Mouse (Mus musculus): ENCODE data around the gene Brsk1. TPM values are rescaled to one million over a fixed set of nuclear protein-coding genes. Genes with fewer than 3 reads are reported as not detected.
A peak's percentile ranks its signal among the peaks of the same experiment; 100 is the strongest.

The Brsk1 gene
- polyA plus RNA-seq (2015; fragmentation: Nextera tagmentation; extraction: Ambion mirVana), result 6.8 and 7.6 TPM in 2 replicates

DNA sequence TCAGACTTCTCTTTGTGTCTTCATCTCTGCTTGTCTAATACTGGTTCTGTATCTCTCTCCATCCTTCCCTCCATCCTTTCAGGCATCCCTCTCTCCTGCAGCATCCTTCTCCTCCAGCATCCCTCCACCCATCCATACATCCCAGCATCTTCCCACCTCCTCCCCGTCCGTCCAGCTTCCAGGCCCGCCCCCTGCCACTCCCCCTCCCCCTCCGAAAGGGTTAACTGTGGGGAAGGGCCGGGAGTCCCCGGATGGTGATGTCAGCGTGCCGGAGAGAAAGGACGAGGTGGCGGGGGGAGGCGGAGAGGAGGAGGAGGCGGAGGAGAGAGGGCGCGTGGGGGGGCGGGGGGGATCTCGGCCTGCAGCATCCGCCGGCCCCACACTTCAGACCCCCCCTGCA lies at the start of gene Brsk1:
Gene Brsk1, plus strand, starts transcription at position 218 of the 400 bp plus-strand sequence.
- Histone ChIP-seq H3K27ac (peak within 1 kb of the TSS; percentile 97), H3K4me3 (replicated peaks) (peak within 1 kb of the TSS; percentile 93), H3K27me3 (no peaks in the 10 kb centered on the region), H3K4me2 (replicated peaks) (peak within 1 kb of the TSS; percentile 76), H3K9ac (replicated peaks) (peak within 1 kb of the TSS; percentile 100), H3K36me3 (peaks cover 28% of the 10 kb centered on the region), H3K4me1 (replicated peaks) (peaks cover 21% of the 10 kb centered on the region), H3K9me3 (no peaks in the 10 kb centered on the region)
- ATAC-seq, result peak; percentile 85
- WGBS, result 0% methylated on average over 5 of the region's 18 CpGs

DNA sequence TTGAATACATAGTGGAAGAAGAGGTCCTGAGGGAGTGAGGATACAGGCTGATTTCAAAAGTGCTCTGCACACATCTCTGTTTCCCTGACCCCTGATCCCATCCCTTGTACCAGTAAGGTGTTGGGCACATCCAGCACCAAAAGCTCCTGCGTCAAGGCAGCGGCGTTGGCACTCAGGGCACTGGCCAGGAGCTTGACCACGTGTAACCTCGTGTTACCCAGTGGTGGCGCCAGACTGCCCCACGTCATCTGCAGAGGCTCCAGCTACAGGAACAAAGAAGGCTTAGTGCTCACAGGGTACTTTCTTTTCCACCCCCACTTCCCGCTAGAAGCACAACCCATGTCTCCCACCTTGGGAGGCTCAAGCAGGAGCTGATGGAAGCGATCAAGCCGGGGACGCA lies 49.2 kb upstream of the Brsk1 start:
- no peak for ATAC-seq
- Histone ChIP-seq H3K36me3 (peaks cover 94% of the 10 kb centered on the region), H3K4me3 (replicated peaks) (no peak overlapping the region), H3K9me3 (no peaks in the 10 kb centered on the region), H3K4me2 (replicated peaks) (no peak overlapping the region), H3K27me3 (no peaks in the 10 kb centered on the region), H3K9ac (replicated peaks) (no peak overlapping the region), H3K4me1 (replicated peaks) (no peaks in the 10 kb centered on the region), H3K27ac (no peak overlapping the region)
- WGBS, result 85% methylated on average over 11 of the region's 11 CpGs

DNA sequence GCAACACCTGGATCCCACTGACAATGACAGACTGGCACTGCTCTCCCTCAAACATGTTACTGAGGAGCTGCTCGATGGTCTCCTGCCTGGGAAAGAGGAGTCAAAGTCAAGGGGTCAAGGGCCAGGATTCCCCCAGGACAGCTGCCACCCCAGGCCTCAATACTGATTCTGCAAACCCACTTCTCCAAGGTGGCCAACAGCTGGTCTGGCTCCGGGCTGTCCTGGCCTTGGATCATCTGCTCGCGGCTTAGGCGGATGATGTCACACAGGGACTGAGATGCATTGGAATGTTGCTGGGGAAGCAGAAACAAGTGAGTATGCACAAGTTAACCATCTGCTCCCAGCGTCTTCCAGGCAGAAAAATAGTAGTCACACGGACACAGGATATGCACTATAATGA lies 48.4 kb upstream of the Brsk1 start:
- ATAC-seq, result no peak
- Histone ChIP-seq H3K9ac (replicated peaks) (no peak overlapping the region), H3K27me3 (no peaks in the 10 kb centered on the region), H3K4me3 (replicated peaks) (no peak overlapping the region), H3K9me3 (no peaks in the 10 kb centered on the region), H3K4me2 (replicated peaks) (no peak overlapping the region), H3K27ac (no peak overlapping the region), H3K36me3 (peaks cover 93% of the 10 kb centered on the region), H3K4me1 (replicated peaks) (no peaks in the 10 kb centered on the region)
- WGBS, result 94% methylated on average over 7 of the region's 7 CpGs

DNA sequence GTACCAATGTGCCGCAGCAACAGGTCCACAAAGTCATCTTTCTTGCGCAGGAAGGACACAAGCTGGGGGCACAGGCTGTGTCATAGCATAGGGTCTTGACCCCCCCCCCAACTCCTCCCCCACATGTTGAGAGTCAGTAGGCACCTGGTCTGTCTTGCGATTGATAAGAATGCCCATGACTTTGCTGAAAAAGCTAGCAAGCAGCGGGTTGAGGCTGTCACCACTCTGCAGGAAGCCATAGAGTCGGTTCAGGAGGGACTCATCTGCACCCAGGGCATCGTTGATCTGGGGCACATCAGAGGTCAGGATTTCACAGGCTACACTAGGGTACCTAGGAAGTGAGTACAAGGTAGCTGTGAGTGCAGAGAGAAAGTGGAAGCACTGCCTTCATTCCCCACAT lies 47.2 kb upstream of the Brsk1 start:
- Histone ChIP-seq H3K27me3 (no peaks in the 10 kb centered on the region), H3K27ac (no peak overlapping the region), H3K36me3 (peaks cover 83% of the 10 kb centered on the region), H3K4me1 (replicated peaks) (0 out of 2 replicates have a peak, but pooled peaks cover 4% of the 10 kb centered on the region), H3K9me3 (no peaks in the 10 kb centered on the region), H3K4me2 (replicated peaks) (no peak overlapping the region), H3K4me3 (replicated peaks) (no peak overlapping the region), H3K9ac (replicated peaks) (no peak overlapping the region)
- 98% methylated on average over 6 of the region's 6 CpGs for WGBS
- no peak for ATAC-seq

DNA sequence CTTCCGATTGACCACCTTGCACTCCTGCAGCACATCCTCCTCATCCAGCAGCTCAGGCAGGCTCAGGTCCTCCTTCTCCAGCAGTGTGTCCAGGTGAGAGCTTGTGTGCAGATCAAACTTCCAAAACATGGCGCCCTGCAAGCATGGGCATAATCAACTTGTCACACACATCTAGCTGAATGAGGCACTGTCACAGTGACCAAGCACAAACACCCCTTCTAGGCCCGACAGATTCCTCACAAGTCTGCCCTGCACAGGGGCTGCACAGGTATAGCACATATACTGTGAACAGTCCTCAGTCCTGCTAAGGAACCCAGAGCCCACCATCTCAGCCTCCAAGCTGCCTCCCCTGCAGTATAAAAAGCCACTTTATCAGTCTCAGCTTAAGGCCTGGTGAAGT lies 43.6 kb upstream of the Brsk1 start:
- Histone ChIP-seq H3K4me1 (replicated peaks) (peaks cover 10% of the 10 kb centered on the region; the same call in 1 of the 2 replicates), H3K27ac (no peak overlapping the region), H3K36me3 (peaks cover 54% of the 10 kb centered on the region), H3K9me3 (no peaks in the 10 kb centered on the region), H3K27me3 (no peaks in the 10 kb centered on the region), H3K4me2 (replicated peaks) (no peak overlapping the region), H3K4me3 (replicated peaks) (no peak overlapping the region), H3K9ac (replicated peaks) (no peak overlapping the region)
- 87% methylated on average over 3 of the region's 3 CpGs for WGBS
- no peak for ATAC-seq

DNA sequence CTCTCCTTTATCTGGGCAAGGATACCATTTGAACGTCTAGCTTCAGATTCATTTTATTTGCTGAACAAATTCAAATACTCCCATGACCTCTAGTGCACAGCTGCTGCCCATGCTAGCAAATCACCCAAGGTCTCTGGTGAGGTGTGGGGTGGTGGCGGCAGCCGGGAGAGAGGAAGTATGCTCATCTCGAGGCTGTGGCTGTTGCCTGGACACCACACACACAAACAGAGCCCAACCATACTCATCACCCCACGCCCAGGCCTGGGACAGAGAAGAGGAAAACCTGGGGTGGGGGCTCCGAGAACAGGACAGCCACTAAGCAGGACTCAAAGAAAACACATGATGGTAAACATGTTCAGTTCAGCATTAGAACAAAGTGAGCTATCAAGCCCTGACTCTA lies 43.1 kb upstream of the Brsk1 start:
- Histone ChIP-seq H3K4me3 (replicated peaks) (no peak overlapping the region), H3K27ac (no peak overlapping the region), H3K9me3 (no peaks in the 10 kb centered on the region), H3K9ac (replicated peaks) (peak overlapping the region; percentile 8; the same call in 1 of the 2 replicates), H3K4me1 (replicated peaks) (peaks cover 12% of the 10 kb centered on the region; the same call in 1 of the 2 replicates), H3K27me3 (no peaks in the 10 kb centered on the region), H3K4me2 (replicated peaks) (no peak overlapping the region), H3K36me3 (peaks cover 51% of the 10 kb centered on the region)
- WGBS, result 75% methylated on average over 6 of the region's 6 CpGs
- ATAC-seq, result no peak

DNA sequence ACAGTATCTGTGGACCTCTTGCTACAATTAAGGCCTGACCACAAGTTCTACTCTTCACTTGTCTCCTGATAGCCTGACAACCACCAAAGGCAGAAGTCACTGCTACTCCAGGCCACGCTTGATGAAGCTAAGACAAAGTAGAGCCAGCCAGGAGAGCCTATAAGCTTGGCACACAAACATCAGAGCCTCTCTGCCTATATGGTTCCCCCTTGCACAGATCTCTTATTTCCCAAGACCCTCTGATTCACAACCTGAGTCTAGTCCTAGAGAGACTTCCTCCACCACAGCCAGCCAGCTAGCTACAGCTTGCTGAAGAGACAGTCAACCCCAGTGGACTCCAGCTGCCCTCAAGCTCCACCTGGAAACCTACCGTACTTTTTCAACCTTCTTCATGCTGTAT lies 42.4 kb upstream of the Brsk1 start:
- Histone ChIP-seq H3K4me2 (replicated peaks) (no peak overlapping the region), H3K9ac (replicated peaks) (peak overlapping the region; percentile 8; the same call in 1 of the 2 replicates), H3K27me3 (no peaks in the 10 kb centered on the region), H3K4me3 (replicated peaks) (no peak overlapping the region), H3K4me1 (replicated peaks) (peaks cover 14% of the 10 kb centered on the region; the same call in 1 of the 2 replicates), H3K27ac (no peak overlapping the region), H3K36me3 (peaks cover 51% of the 10 kb centered on the region), H3K9me3 (no peaks in the 10 kb centered on the region)
- WGBS, result 88% methylated on average over 2 of the region's 2 CpGs
- no peak for ATAC-seq

DNA sequence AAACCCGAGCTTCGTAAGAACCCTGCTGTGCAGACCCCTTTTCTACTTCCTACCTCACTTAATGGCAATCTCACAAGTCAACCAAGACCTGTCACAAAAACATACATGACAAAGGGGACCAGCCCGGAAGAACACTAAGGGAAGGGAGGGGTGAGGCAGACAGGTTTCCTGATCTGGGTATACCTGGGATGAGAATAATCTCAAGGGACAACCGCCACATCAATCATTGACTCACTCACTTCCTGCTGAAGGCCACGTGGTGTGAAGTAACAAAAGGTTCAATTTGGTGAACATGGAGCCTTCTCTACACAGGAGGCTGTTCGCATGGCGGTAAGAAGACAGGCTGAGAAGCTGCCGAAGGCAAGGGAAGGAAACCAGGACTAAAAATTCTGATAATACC lies 38.8 kb upstream of the Brsk1 start:
- no peaks in the 10 kb centered on the region for H3K27me3 ChIP-seq
- WGBS, result 91% methylated on average over 8 of the region's 8 CpGs
- ATAC-seq, result no peak

DNA sequence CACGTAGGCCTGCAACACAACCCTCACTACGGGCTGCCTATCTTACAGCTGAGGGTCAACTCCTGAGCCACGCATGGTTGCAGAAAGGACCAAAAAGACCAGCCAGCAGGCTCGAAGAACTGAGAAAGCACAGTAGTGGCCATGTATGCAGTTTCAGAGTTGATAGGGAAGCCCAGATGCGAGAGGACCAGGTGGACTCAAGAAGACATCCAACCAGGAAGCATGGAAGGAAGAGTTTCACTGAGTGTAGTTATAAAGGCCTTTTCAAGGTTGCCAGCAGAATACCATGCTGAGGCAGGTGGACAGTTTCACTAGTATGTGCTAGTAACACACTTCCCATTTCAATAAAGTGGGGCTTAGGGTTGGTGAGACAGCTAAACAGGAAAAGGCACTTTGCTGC lies 37.7 kb upstream of the Brsk1 start:
- Histone ChIP-seq H3K36me3 (peaks cover 20% of the 10 kb centered on the region), H3K4me1 (replicated peaks) (peaks cover 48% of the 10 kb centered on the region), H3K4me2 (replicated peaks) (no peak overlapping the region), H3K27me3 (no peaks in the 10 kb centered on the region), H3K4me3 (replicated peaks) (no peak overlapping the region), H3K9me3 (no peaks in the 10 kb centered on the region), H3K9ac (replicated peaks) (no peak overlapping the region), H3K27ac (no peak overlapping the region)
- no peak for ATAC-seq
- WGBS, result 96% methylated on average over 5 of the region's 5 CpGs

More for the DNA sequence above, 38.8 kb upstream of the Brsk1 start:
- Histone ChIP-seq H3K4me2 (replicated peaks) (no peak overlapping the region), H3K9me3 (no peaks in the 10 kb centered on the region), H3K4me3 (replicated peaks) (no peak overlapping the region), H3K9ac (replicated peaks) (no peak overlapping the region), H3K27ac (no peak overlapping the region), H3K4me1 (replicated peaks) (peaks cover 40% of the 10 kb centered on the region), H3K36me3 (peaks cover 22% of the 10 kb centered on the region)

DNA sequence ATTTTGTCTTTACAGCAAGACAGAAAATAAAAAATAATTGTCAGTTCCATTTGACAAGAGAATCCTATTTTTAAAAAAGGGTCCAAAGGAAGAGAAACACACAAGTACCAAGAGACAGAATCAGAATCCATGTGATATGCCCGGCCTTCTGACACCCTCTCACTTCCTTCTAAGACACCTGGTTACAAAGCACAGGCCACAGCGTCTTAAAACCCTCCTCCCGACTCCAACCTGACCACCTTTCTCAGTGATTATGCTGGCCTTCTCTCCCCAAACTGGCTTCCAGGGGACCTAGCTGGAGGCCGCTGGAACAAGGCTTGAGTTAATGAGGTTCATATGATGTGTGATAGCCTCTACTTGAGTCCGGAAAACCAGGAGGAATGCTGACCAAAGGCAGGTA lies 37.1 kb upstream of the Brsk1 start:
- H3K4me2 ChIP-seq (replicated peaks), result no peak overlapping the region
- no peak for ATAC-seq
- H3K4me3 ChIP-seq (replicated peaks), result no peak overlapping the region
- H3K9ac ChIP-seq (replicated peaks), result no peak overlapping the region
- no peaks in the 10 kb centered on the region for H3K27me3 ChIP-seq
- peaks cover 52% of the 10 kb centered on the region for H3K4me1 ChIP-seq (replicated peaks)
- WGBS, result 89% methylated on average over 5 of the region's 5 CpGs
- H3K36me3 ChIP-seq, result peaks cover 20% of the 10 kb centered on the region
- no peak overlapping the region for H3K27ac ChIP-seq
- no peaks in the 10 kb centered on the region for H3K9me3 ChIP-seq

DNA sequence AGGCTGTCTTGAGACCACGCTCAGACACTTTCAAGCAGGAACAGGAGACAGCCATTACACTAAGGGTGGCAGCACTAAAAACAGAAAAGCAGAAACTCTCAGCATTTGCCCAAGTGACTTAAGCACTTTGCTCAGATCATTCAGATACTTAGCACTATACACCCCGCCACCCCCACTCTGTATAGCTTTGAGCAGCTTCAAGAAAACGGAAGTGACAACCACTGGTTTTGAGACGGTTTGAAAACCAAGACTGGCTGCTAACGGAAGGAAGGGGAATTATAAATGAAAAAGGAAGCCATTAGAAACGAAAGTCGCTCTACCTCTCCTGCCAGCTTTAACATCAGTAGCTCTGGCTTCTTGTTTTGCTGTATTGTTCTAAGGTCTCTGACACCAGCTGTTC lies 36.6 kb upstream of the Brsk1 start:
- Histone ChIP-seq H3K27me3 (no peaks in the 10 kb centered on the region), H3K36me3 (peaks cover 20% of the 10 kb centered on the region), H3K4me1 (replicated peaks) (peaks cover 52% of the 10 kb centered on the region), H3K4me3 (replicated peaks) (no peak overlapping the region), H3K9ac (replicated peaks) (no peak overlapping the region), H3K27ac (no peak overlapping the region), H3K4me2 (replicated peaks) (no peak overlapping the region), H3K9me3 (no peaks in the 10 kb centered on the region)
- ATAC-seq, result no peak
- 90% methylated on average over 7 of the region's 7 CpGs for WGBS

DNA sequence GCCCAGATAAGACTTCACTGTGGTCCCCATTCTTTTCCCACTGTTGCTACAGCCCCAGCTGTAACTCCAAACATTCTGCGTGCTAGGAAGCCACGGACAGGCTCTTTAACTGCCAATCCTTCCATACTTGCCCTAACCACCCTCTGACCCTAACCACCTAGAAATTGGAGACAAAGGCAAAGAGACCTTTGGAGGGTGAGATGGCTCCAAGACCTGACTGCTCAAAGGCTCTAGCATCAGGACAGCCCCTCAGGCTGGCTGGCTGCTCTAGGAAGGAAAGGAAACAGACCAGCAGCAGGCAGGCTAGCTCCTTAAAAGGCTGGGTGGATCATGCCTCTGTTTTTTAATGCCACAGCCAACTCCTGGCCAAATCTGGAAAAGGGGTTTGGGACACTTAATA lies 36.2 kb upstream of the Brsk1 start:
- H3K27me3 ChIP-seq, result no peaks in the 10 kb centered on the region
- 91% methylated on average over 2 of the region's 2 CpGs for whole genome bisulfite sequencing
- H3K4me2 ChIP-seq (replicated peaks), result no peak overlapping the region
- peaks cover 20% of the 10 kb centered on the region for H3K36me3 ChIP-seq
- H3K9ac ChIP-seq (replicated peaks), result no peak overlapping the region
- H3K9me3 ChIP-seq, result no peaks in the 10 kb centered on the region
- H3K4me1 ChIP-seq (replicated peaks), result peaks cover 52% of the 10 kb centered on the region
- no peak overlapping the region for H3K4me3 ChIP-seq (replicated peaks)
- no peak overlapping the region for H3K27ac ChIP-seq
- ATAC-seq, result no peak

DNA sequence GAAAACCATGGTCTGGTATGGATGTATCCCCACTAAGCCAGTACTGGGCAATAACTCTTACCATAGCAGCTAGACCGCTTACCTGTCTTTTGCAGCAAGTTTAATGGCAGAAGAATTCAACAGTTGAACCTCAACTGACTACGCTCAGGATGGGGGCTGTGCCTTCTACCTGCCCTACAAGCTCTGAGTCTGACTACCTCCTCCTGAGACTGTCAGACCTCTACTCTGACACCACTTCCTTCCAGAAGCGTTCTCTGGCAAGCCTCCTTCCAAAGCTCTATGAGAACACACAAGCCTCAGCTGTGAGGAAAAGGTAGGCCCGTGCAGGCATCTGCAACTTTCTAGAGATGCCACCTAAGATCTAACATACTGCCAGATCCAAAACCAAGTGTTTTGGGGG lies 35.0 kb upstream of the Brsk1 start:
- ATAC-seq, result no peak
- 91% methylated on average over 4 of the region's 4 CpGs for WGBS
- Histone ChIP-seq H3K36me3 (peaks cover 20% of the 10 kb centered on the region), H3K9me3 (no peaks in the 10 kb centered on the region), H3K4me3 (replicated peaks) (no peak overlapping the region), H3K27ac (no peak overlapping the region), H3K4me2 (replicated peaks) (no peak overlapping the region), H3K4me1 (replicated peaks) (peaks cover 63% of the 10 kb centered on the region), H3K27me3 (no peaks in the 10 kb centered on the region), H3K9ac (replicated peaks) (no peak overlapping the region)

Measured in midbrain, embryonic 13.5 days (tissue).